Mouse (Mus musculus): ENCODE results near the gene Tnni2. TPM values are rescaled to one million over a fixed set of nuclear protein-coding genes. Genes with fewer than 3 reads are reported as not detected.

The Tnni2 gene
- polyA plus RNA-seq, 1 experiment from 2014 or later: 0.86 TPM

- peak overlapping the region; percentile 61 for H3K4me2 ChIP-seq
- H3K9me3 ChIP-seq (ENCODE audit: low read depth, low read length): no peaks in the 10 kb centered on the region
- 0 out of 2 replicates have a peak, but pooled peaks cover 4% of the 10 kb centered on the region for H3K36me3 ChIP-seq (ENCODE audit: insufficient read depth)
- peak overlapping the region; percentile 56 for H3K27ac ChIP-seq (ENCODE audit: low read depth)
- ATAC-seq (ENCODE audit: insufficient read depth): no peak
- H3K4me3 ChIP-seq (ENCODE audit: low read depth, low read length): peak overlapping the region; percentile 36
- TF ChIP-seq CTCF (IDR thresholded peaks at IDR 0.05; ENCODE audit: low read depth): no peak
- WGBS: 71% methylated on average over 13 of the region's 13 CpGs
- no peak for DNase-seq
- H3K27me3 ChIP-seq (ENCODE audit: insufficient read depth, low read length): no peaks in the 10 kb centered on the region
- peaks cover 34% of the 10 kb centered on the region for H3K4me1 ChIP-seq (ENCODE audit: insufficient read depth)
- H3K9ac ChIP-seq: peak overlapping the region; percentile 62
These were observed 35.3 kb downstream of the Tnni2 start for GRCm38 (mm10) chr7:142476795-142477452.

DNA sequence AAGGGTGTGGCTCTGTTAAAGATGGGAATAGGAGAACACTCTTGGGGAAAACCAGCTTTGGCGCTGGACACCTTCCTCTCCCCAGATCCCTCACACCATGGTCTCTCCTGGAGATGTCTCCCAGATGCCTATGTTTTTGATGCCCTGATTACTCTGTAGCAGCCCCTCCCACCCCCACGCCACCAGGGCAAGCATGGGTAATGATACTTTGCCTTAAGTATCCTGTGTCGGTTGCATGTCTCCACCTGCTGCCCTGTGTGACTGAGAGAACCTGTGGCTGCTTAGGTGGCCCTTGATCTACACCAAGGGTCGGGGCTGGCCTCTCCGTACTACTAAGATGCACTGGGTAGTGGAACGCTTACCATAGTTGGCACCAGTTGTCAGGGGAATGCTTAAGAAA, 36.4 kb downstream of the Tnni2 start:
- H3K4me1 ChIP-seq (ENCODE audit: insufficient read depth): peaks cover 38% of the 10 kb centered on the region
- no peak overlapping the region for H3K9ac ChIP-seq
- ATAC-seq (ENCODE audit: insufficient read depth) (no peak), DNase-seq (no peak)
- peak overlapping the region; percentile 4; the same call in 1 of the 2 replicates for H3K27ac ChIP-seq (ENCODE audit: low read depth)
- TF ChIP-seq CTCF (IDR thresholded peaks at IDR 0.05; ENCODE audit: low read depth): no peak
- no peaks in the 10 kb centered on the region for H3K9me3 ChIP-seq (ENCODE audit: low read depth, low read length)
- H3K4me3 ChIP-seq (ENCODE audit: low read depth, low read length): peak overlapping the region; percentile 36
- peak overlapping the region; percentile 61 for H3K4me2 ChIP-seq
- 82% methylated on average over 6 of the region's 6 CpGs for WGBS
- H3K36me3 ChIP-seq (ENCODE audit: insufficient read depth): 0 out of 2 replicates have a peak, but pooled peaks cover 4% of the 10 kb centered on the region
- H3K27me3 ChIP-seq (ENCODE audit: insufficient read depth, low read length): no peaks in the 10 kb centered on the region

GRCm38 (mm10) chr7:142478574-142478973, 37.0 kb downstream of the Tnni2 start:
- ATAC-seq (ENCODE audit: insufficient read depth) (no peak), DNase-seq (no peak)
- 0 out of 2 replicates have a peak, but pooled peaks cover 4% of the 10 kb centered on the region for H3K36me3 ChIP-seq (ENCODE audit: insufficient read depth)
- peak overlapping the region; percentile 9; the same call in 1 of the 2 replicates for H3K4me3 ChIP-seq (ENCODE audit: low read depth, low read length)
- H3K27me3 ChIP-seq (ENCODE audit: insufficient read depth, low read length): no peaks in the 10 kb centered on the region
- WGBS: 82% methylated on average over 2 of the region's 2 CpGs
- peaks cover 39% of the 10 kb centered on the region for H3K4me1 ChIP-seq (ENCODE audit: insufficient read depth)
- no peaks in the 10 kb centered on the region for H3K9me3 ChIP-seq (ENCODE audit: low read depth, low read length)
- no peak for TF ChIP-seq CTCF (IDR thresholded peaks at IDR 0.05; ENCODE audit: low read depth)
- peak overlapping the region; percentile 61 for H3K4me2 ChIP-seq
- no peak overlapping the region for H3K9ac ChIP-seq
- H3K27ac ChIP-seq (ENCODE audit: low read depth): peak overlapping the region; percentile 76

DNA sequence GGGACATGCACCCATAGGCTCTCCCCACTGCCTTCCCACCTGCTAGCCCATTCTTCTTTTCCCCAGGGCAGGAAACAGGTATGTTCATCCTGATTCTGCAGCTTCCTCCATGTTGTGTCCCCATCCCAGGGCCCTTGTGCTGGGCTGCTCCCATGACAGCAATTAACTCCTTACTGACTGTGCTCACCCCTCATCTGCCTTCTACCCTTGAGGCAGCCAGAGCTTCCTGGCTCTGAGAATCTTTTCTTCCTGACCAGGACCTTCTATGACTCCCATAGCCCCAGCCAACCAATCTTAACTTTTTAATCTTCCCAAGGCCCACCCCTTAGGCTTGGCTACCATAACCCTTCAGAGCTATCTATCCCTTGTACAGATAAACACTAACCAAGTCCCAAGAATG, 37.7 kb downstream of the Tnni2 start:
- DNase-seq (no peak), ATAC-seq (ENCODE audit: insufficient read depth) (no peak)
- Histone ChIP-seq H3K27ac (ENCODE audit: low read depth) (peak overlapping the region; percentile 98; the same call in 1 of the 2 replicates), H3K4me1 (ENCODE audit: insufficient read depth) (peaks cover 39% of the 10 kb centered on the region), H3K4me3 (ENCODE audit: low read depth, low read length) (no peak overlapping the region), H3K36me3 (ENCODE audit: insufficient read depth) (peaks cover 8% of the 10 kb centered on the region; the same call in 1 of the 2 replicates), H3K4me2 (0 out of 2 replicates have a peak overlapping the region, but pooled peaks have one; percentile 61), H3K9ac (no peak overlapping the region), H3K27me3 (ENCODE audit: insufficient read depth, low read length) (no peaks in the 10 kb centered on the region), H3K9me3 (ENCODE audit: low read depth, low read length) (no peaks in the 10 kb centered on the region)
- TF ChIP-seq CTCF (IDR thresholded peaks at IDR 0.05; ENCODE audit: low read depth): no peak

GRCm38 (mm10) chr7:142479886-142480285, 38.3 kb downstream of the Tnni2 start:
- Histone ChIP-seq H3K27ac (ENCODE audit: low read depth) (peak overlapping the region; percentile 98), H3K27me3 (ENCODE audit: insufficient read depth, low read length) (no peaks in the 10 kb centered on the region), H3K4me3 (ENCODE audit: low read depth, low read length) (no peak overlapping the region), H3K36me3 (ENCODE audit: insufficient read depth) (peaks cover 14% of the 10 kb centered on the region; the same call in 1 of the 2 replicates), H3K4me1 (ENCODE audit: insufficient read depth) (peaks cover 39% of the 10 kb centered on the region), H3K4me2 (peak overlapping the region; percentile 59; the same call in 1 of the 2 replicates), H3K9ac (no peak overlapping the region), H3K9me3 (ENCODE audit: low read depth, low read length) (no peaks in the 10 kb centered on the region)
- TF ChIP-seq CTCF (IDR thresholded peaks at IDR 0.05; ENCODE audit: low read depth): no peak
- no peak for ATAC-seq (ENCODE audit: insufficient read depth)
- DNase-seq: no peak
- 91% methylated on average over 3 of the region's 3 CpGs for WGBS

- H3K27ac ChIP-seq (ENCODE audit: low read depth): peak overlapping the region; percentile 98
- H3K4me2 ChIP-seq: peak overlapping the region; percentile 59
- H3K9me3 ChIP-seq (ENCODE audit: low read depth, low read length): no peaks in the 10 kb centered on the region
- H3K4me3 ChIP-seq (ENCODE audit: low read depth, low read length): no peak overlapping the region
- H3K4me1 ChIP-seq (ENCODE audit: insufficient read depth): peaks cover 33% of the 10 kb centered on the region
- WGBS: 92% methylated on average over 3 of the region's 3 CpGs
- H3K9ac ChIP-seq: peak overlapping the region; percentile 62
- peaks cover 22% of the 10 kb centered on the region for H3K36me3 ChIP-seq (ENCODE audit: insufficient read depth)
- DNase-seq: no peak
- no peak for ATAC-seq (ENCODE audit: insufficient read depth)
- H3K27me3 ChIP-seq (ENCODE audit: insufficient read depth, low read length): no peaks in the 10 kb centered on the region
- TF ChIP-seq CTCF (IDR thresholded peaks at IDR 0.05; ENCODE audit: low read depth): no peak
These were observed 39.1 kb downstream of the Tnni2 start for GRCm38 (mm10) chr7:142480661-142481060.

DNA sequence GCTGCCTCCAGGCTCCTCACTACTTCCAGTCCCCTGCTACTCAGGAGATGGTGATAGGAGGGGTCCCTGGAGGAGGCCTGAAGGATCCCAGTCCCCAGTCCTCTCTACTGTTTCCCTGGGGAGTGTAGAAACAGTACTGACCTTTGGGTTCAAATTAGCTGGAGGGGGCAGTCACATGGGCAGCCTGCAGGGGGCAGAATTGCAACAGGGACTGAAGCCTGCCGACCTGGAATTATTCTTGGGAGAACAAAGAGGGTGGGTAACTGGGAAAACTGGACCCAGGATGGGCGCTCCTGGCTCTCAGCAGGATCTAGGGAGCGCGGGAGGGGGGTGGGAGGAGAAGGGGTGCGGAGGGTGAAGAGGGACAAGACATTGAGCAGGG, 39.6 kb downstream of the Tnni2 start:
- peak; percentile 83 for DNase-seq
- H3K4me1 ChIP-seq (ENCODE audit: insufficient read depth): peaks cover 31% of the 10 kb centered on the region

More for the DNA sequence above, 39.6 kb downstream of the Tnni2 start:
- Histone ChIP-seq H3K9ac (peak overlapping the region; percentile 62), H3K9me3 (ENCODE audit: low read depth, low read length) (no peaks in the 10 kb centered on the region), H3K27ac (ENCODE audit: low read depth) (peak overlapping the region; percentile 98), H3K27me3 (ENCODE audit: insufficient read depth, low read length) (no peaks in the 10 kb centered on the region), H3K4me3 (ENCODE audit: low read depth, low read length) (peak overlapping the region; percentile 16), H3K36me3 (ENCODE audit: insufficient read depth) (peaks cover 27% of the 10 kb centered on the region), H3K4me2 (peak overlapping the region; percentile 59)
- ATAC-seq (ENCODE audit: insufficient read depth): peak; percentile 3; the same call in 1 of the 2 replicates
- WGBS: 4% methylated on average over 5 of the region's 5 CpGs
- TF ChIP-seq CTCF (IDR thresholded peaks at IDR 0.05; ENCODE audit: low read depth): peak; percentile 80
